Mouse (Mus musculus) thymus, postnatal 10 days (tissue): ENCODE measurements at regions not wholly inside any gene's neighbourhood (a gene's known extent, or its start where the extent isn't known, plus 50 kb on each side); places are given as distances from the start of the nearest gene placed in this dataset.
A peak's percentile ranks its signal among the peaks of the same experiment; 100 is the strongest.

ENCODE experiments used
- DNase-seq, 2 experiments: peaks; one replicate each; pipeline ENCODE4 v3.0.0; 2021; ENCODE audit warnings: low spot score in 2 of 2

DNA sequence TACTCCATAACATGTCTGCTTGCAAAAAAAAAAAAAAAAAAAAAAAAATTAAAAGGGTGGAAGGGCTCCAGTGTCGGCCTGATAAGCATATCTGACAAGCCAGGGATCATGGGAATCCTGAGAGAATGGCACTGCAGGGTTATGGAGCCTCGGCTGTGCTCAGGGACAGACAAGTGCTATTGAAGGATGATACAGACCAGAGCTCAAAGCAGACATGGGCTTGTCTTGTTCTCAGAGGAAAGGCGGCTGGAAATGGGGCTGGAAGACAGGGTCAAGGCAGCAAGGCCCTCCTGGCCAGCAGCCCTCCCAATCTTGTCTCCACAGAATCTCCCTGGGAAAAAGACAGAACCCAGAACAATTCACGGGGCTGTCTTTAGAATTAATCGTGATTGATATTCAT lies 449.0 kb downstream of the Insc start:
- no peak for DNase-seq

DNA sequence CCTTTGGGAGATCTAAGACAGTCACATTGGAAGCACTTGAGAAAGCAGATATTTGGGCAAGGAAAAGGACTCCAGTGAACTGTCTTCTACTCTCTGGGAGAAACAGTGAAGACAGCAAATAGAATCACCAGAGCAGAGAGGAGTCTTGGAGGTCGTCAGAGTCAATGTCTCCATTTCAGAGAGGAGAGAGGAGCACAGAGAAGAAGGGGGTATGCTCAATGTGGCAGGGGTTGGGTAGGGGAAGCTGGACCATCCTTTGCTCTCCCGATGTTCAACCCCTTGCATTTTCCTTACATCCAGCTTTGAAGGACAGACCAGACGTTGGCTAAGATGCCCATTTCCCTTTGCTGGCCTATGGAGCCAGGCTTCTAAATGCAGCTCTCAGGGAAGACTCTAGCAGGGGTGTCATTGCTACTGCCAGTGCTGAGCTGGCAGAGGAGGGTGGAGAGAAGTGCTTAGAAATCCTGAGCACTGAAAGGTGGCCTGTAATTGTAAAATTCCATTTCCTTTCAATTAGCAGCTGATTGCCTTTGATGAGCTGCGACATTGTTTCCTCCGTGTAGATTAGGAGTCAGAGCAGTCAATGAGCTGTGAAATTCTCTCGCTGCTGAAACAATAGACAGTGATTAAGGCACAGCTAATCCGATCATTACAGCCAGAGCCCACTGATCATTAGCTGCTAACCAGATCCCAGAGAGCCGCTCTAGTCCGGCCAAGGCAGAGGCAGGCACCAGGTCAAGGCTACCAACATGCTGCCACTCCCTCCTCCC lies 449.7 kb downstream of the Insc start:
- DNase-seq, result no peak

DNA sequence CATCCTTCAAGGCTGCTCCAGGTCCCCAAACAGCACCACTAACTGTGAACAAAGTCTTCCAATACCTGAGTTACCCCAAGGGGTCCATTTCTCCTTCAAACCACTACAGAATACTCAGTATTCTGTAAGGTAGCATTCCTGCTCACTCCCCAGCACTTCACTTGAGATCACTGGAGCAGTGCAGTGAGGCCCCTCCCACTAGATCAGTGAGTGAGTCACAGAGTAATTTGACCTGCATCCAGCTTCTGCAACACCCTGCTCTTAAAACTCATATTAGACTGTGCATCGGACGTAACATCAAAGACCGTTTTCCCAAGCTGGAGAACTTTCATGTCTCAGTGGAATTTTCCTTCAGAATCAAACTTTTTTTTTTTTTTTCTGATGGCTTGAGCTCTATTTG lies 461.4 kb downstream of the Insc start:
- no peak for DNase-seq

DNA sequence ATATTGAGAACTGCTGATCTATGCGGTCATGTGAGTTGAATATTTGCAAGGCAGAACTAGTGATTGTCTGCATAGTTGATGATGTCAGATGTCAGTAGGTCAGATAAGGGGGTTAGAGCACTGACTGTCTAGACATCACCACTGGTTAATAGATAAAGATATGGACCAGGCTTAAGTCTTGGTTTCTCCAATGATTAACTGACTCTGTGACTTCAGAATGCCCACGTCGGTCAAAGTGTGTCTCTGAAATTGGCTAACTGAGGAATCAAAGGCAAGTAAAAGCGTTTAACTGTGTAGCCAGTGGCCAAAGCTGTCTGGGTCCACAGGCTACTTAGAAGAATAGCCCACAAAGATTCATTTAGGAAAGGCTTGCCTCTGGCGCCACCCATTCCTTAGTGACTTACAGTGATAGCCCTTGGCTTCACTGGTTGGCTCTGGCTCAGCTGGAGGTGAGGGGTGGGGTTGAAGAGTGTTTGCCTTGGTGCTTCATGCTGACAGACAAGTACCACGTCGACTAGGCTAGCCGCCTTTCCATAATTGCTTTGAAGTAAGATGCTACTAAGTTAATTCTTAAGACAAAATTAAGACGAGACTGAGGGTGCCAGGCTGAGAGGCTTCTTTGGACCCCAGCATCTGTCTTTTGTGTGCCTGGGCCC lies 463.1 kb downstream of the Insc start:
- DNase-seq, result no peak

DNA sequence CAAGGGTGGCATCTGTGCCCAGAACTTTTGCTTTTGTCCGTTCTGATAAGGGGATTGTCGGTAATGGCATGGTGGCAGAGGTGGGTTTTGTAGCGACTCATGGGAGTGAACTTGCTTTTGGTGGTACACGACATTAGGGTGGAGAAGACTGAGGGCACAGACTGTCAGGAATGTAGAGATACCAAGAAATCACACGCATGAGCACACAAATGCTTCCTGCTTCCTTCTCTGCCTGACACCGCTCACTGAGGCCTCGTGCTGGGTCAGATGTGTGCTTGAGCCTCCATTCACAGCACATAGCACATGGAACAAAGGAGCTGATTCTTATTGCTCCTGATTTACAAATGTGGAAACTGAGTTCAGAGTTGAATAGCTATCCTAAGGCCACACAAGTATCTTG lies 465.3 kb downstream of the Insc start:
- DNase-seq, result no peak

DNA sequence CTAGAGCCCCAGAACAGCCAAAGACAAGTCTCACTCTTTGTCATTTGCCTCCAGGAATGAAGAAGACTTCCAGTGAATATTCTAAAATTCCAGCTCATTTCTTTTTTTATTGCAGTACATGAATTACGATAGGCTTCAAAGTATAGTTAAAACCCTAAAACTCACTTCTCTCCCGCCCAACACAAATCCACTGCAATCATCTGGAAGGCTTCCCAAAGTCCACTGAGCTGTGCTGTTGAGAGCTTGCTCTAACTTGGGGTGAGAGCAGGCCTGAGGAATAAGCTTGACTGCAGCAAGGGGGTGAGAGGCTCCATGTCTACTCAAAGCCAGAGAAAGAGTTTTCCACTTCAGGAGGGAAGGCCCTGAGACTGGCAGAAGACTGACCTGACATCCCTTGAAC lies 466.5 kb downstream of the Insc start:
- no peak for DNase-seq

DNA sequence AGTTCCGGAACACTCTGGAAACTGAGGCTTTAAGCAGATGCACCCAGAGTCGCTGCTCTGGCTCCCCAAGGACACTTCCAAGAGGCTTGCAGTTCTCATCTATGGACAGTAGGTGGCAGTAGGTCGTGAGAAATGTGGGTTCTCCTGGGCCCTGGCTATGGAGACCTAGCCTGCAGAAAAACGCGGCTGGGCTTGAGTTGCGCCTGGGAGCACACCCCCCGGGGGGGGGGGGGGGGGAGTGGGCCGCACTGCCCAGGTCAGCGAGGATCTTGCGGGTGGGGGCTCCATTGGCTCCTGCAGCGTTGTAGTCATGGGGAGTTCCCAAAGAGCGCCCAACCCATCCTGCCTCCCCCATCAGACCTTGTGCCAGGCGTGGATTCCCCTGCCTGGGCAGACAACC lies 473.3 kb downstream of the Insc start:
- peak; percentile 72 to 84 for DNase-seq

DNA sequence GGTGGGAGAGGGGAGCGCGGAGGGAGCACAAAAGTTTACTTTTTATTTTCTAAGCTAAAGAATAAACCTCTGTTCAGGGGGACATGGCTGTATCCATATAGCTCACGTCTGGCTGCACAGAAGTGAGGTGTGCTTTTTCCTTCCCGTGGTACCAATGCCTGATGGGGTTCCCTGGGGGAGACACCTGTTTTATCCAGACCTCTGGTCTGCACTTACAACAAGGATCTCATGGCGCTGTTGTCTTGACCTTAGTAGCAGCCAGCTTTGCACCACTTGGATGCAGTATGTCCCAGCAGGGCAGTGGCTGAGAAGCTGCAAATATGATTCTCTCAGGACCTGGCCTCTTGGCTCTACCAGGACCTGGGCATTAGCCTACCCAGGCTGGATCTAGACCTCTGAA lies 473.8 kb downstream of the Insc start:
- no peak for DNase-seq

DNA sequence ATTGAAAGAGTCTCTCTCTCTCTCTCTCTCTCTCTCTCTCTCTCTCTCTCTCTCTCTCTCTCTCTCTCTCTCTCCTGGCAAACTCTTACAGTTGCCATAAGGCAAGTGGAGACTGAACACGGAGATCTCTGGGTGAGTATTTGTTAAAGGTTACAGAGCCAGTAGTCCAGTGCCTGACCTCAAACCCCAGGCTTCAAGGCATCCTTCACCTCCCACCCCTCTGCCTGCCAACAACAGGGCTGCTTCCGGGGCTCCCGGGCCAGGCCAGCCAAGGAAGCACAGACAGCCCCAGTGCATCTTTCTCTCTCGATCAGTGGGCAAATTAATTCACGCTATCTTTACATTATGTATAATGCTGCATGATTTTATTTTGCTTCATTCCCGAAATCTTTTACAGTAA lies 474.2 kb downstream of the Insc start:
- DNase-seq, result peak in 1 of 2 experiments; percentile 11

DNA sequence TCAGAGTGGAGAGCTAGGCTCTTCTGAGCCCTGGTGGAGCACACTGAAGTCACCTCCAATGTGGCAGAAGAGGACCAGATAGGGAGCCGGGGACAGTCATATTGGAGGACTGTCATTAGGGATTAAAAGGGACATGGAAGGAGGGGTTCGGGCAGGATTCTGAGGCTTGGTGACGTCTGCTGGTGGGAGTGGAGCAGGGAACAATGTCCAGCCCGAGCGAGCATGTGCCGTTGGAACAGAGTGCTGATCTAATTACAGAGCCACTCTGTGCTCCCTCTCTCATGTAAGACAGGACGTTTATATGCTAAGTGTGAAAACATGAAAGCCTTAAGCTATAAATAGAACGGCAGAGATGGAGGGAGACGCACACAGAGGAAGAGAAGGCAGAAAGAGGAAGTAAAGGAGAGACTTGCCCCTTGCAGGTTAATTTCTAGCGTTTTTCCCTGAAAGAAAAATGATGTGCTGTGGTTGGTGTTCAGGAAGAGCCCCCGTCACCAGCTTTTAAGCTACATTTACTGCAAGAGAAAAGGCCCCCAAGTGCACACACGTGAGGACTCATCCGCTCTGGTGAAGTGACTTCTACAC lies 475.2 kb downstream of the Insc start:
- peak in 1 of 2 experiments; percentile 6 for DNase-seq

DNA sequence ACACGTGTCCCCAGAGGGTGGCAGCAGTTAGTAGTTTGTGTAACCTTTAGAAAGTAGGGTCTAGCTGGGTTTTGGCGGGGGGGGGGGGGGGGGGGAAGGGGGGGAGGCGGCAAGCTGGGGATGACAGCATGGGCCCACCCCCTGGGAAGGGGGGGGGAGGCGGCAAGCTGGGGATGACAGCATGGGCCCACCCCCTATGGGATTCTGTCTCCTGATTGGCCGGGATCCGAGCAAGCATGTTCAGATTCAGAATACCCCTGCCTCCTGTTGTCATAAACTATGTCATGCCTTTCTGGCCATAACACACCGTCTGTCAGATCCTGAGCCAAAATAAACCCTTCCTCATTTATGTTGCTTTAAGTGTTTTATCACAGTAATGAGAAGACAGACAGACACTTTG lies 479.1 kb downstream of the Insc start:
- no peak for DNase-seq

DNA sequence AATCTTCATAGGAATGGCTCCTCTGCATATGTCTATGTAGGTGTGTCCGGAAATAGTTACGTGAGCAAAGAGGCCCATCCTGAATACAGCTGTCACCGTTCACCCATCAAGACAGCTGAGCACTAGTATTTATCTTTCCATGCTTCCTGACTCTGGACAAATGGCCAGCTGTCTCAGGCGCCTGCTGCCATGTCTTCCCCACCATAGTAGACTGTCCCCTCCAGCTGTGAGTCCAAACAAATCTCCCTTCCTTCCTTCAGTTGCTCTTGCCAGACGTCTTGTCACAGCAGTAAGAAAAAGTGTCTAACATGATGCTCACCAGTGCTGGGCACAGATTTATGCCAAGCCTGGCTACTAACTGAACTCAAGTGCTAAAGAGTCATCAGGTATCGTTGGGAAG lies 487.0 kb downstream of the Insc start:
- no peak for DNase-seq

DNA sequence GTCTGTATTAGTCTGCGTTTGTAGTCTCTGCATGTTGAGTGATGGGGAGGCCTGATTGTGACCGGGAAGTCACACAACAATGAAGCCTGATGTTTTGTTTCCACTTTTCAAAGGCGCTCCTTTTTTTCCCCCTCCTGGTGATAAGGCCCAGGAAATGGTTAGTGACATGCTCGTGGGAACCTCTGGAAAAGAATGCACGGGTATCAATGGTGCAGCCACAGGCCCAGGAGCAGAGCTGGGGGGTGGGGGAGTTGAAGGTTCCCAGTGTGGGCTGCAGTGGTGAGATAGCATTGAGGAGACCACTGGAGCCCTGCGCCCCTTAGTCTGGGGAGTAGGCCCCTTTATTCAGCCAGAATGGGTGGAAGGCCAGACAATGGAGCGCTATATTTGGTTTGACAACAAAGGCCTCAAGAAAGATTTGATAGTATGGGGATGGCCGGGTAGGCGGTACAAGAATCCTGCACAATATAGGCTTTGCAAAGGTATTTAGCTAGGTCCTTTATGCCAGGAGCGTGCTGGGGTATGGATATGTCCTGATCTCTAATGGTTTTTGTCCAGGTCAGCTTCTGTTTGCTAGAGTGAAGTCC lies 490.4 kb downstream of the Insc start:
- no peak for DNase-seq

DNA sequence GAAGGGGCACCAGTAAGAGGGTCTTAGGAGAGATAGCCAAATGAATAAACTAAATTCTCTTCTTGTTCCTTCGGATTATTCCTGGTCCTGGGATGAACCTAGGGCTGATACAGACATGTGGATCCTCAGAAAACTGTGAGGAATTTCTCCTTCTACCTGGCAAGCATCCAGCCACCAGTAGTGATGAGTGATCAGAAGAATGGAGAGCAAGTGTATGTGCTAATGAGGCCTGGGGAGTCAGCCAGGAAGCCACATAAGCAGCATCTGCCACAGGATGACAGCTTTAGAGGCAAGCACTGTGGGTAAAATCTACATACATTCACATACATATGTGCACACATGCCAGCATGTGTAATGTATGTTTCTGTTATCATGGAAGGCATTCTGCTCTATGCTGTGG lies 493.6 kb downstream of the Insc start:
- no peak for DNase-seq

DNA sequence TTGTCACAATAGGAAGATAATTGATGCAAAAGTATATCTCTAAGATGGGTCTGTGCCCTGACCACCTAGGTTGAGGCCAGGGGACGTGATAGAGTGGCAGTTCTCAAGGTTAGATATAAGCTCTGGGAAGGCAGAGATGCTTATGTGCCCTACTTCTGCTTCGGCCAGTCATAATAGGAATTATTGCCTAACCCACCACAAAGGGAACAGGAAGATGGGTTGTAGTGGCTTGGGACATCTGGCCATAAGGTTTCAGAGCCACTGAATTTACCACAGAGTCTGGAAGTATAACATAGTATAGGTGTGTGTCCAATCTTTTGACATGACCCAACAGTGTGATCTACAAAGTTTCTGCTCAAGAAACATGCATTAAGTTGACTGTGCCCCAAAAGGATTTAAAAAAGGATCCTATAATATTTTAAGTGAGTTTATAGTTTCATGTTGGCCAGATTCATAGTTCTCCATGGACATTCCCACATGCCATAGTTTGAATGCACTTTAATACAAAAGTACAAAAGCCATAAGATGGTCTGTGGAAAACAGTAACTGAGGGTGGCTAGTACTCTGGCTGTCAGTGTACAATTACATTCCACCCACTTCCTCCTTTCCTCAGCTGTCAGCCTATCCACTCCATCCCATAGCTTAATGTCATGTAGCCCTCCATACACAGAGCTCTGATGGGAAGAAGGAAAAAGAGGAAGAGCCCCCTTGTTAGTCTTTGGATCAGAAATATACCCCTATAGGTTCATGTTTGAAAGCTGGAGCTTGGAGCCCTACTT lies 508.3 kb downstream of the Insc start:
- DNase-seq, result no peak

DNA sequence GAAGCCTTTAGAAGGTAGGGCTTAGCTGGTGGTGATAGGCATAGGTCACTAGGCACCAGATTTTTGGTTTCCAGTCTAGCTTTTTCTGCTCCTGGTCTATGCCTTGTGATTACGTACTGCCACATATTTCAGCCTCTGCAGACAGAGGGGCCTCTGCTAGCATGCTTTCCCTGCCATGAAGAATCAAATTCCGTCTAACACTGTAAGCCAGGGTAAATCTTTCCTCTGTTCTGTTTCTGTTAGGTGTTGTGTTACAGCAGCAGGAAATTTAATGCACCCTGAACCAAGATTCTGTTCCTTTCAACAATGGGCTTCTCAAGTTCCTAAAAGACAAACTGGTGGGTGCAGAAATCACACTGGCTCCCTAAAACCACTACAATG lies 508.9 kb downstream of the Insc start:
- DNase-seq, result no peak

DNA sequence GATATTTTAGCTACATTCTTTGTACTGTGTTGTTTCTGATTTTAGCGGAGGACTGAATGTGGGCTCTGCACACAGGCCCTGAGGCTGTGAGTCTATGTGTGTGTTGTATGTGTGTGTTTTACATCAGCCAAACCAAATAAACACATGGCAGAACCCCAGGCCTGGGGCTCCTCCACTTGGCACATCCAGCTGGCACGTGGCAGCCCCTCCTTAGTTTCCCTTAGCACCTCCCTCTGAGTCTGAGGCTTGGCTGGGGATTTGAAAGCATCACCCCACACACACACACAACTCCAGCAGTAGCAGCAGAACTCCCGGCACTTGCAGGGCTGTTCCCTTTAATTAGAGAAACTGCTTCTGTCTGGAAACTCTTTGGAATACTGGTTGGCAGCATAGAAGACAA lies 515.1 kb downstream of the Insc start:
- DNase-seq, result no peak

DNA sequence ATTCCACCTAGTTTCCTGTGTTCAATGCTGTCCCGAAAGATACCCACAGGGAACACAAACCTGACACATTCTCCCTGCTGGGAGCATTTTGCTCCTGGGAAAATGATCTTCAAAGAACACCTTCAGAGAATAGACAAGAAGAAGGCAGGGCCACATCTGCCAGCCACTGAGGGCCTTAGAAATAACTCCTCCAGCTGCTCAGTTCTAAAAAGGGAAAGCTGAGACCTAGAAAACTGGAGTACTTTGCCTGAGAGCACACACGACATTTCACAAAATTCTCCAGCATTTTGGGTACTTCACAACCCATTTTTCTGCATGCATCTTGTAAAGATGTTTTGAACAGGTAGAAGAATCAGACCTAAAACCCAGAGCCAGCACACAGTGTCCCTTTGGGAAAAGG lies 519.6 kb downstream of the Insc start:
- no peak for DNase-seq

DNA sequence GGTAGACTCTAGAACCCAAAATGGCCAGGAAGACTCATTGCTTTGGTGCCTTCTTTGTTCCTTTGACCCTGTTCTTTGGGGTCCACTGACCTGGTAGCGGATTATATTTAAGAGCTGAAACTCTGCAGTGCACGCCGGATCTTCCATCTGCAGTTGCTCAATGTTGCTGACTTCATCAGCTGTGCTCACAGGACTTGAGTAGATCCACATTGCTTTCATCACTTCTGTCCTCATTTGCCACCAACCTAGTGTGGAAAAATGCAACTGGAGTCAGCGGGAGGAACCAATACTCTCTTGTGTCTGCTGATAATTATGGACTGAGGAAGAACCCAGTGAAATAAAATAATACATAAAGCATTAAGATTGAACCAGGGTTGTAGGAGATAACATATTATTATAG lies 522.6 kb downstream of the Insc start:
- no peak for DNase-seq

DNA sequence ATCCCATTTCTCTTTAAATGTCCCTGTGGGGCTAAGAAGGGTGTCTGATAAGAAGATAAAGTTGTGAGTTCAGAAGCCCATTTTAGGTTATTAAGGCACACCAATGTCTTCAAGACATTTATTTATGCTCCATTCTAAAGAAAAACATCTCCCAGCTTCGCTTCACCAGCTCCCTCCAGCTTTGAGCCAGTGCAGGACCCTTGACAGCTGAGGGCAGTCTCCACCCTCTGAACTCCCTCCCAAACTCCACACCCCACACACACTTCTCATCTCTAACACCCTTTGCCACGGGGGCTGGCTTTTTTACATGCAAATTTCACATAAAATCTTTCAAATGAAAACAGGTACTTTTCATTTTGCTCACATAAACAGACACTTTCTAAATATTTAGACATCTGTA lies 527.3 kb downstream of the Insc start:
- no peak for DNase-seq

DNA sequence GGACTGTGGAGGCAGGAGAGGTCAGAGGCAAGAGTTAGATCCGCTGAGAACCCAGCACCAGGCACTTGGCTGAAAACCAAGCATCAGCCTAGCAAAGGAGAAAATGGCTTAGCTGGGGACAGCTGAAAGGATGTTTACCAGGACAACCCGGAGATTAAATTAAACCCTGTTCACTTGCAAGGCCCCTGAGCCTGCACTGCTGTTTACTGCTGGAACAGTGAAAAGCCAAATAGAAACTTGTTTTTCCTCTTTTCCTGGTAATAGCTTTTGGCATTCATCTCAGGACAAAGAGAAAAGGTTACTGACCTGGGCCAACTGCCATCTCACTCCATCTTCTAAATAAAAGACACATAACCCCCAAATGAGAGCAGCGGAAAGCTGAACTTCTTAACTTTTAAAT lies 531.3 kb downstream of the Insc start:
- no peak for DNase-seq

DNA sequence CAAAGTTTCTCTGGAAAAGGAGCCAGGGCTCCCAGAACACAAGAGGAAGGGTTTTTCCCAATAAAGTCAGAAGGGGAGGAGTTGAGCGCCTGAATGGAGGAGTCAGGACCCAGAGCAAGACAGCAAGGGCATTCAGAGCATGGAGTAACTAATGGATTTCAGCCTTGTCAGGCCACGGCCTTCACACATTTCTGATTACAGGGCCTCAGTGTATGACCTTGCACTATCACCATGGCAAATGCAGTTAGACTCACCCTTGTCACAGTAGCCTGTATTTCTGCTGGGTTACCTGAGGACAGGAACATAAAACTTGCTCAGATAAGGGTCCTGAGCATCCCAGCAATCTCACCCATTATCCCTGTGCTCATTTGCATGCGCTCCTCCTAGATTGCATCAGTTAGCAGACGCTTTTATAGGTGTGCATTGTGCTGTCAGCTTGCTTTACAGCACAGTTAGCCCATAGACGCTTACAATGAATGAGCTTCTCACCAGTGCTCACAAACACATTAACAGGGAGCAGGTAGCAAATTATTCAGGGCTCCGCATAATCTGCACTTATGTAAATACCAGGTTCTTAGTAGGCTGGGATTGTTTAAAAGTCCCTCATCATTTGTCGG lies 547.4 kb downstream of the Insc start:
- DNase-seq, result no peak
